Mouse (Mus musculus) testis, postnatal 14 days (tissue): ENCODE measurements around the gene Pcdh9.

Experiments
- DNase-seq: peaks from one replicate; pipeline ENCODE4 v3.0.0; 2021; ENCODE audit warnings: low spot score

The Pcdh9 gene

GRCm38 (mm10) chr14:93561577-93561976 lies 328.9 kb downstream of the Pcdh9 start:
- DNase-seq: no peak

- no peak for DNase-seq
Observed at GRCm38 (mm10) chr14:93553771-93554170, 336.7 kb downstream of the Pcdh9 start.

- no peak for DNase-seq
Observed at GRCm38 (mm10) chr14:93545575-93545974, 344.9 kb downstream of the Pcdh9 start.

- no peak for DNase-seq
Observed at GRCm38 (mm10) chr14:93543970-93544627, 346.4 kb downstream of the Pcdh9 start.

- DNase-seq: no peak
Observed at GRCm38 (mm10) chr14:93543561-93543960, 346.9 kb downstream of the Pcdh9 start.

GRCm38 (mm10) chr14:93534928-93535327 lies 355.6 kb downstream of the Pcdh9 start:
- DNase-seq: no peak

- DNase-seq: no peak
Observed at GRCm38 (mm10) chr14:93523430-93523829, 367.0 kb downstream of the Pcdh9 start.

GRCm38 (mm10) chr14:93520166-93520565 lies 370.3 kb downstream of the Pcdh9 start:
- DNase-seq: no peak

- no peak for DNase-seq
Observed at GRCm38 (mm10) chr14:93516679-93517078, 373.8 kb downstream of the Pcdh9 start.

- no peak for DNase-seq
Observed at GRCm38 (mm10) chr14:93506107-93506506, 384.4 kb downstream of the Pcdh9 start.

- DNase-seq: peak; percentile 16
Observed at GRCm38 (mm10) chr14:93498813-93499690, 391.4 kb downstream of the Pcdh9 start.

- peak; percentile 10 for DNase-seq
Observed at GRCm38 (mm10) chr14:93474991-93475390, 415.5 kb downstream of the Pcdh9 start.

- no peak for DNase-seq
Observed at GRCm38 (mm10) chr14:93472494-93472893, 418.0 kb downstream of the Pcdh9 start.

- no peak for DNase-seq
Observed at GRCm38 (mm10) chr14:93463360-93463892, 427.1 kb downstream of the Pcdh9 start.

- no peak for DNase-seq
Observed at GRCm38 (mm10) chr14:93450930-93451665, 439.4 kb downstream of the Pcdh9 start.

GRCm38 (mm10) chr14:93441852-93442251 lies 448.6 kb downstream of the Pcdh9 start:
- no peak for DNase-seq

- DNase-seq: no peak
Observed at GRCm38 (mm10) chr14:93437226-93437625, 453.3 kb downstream of the Pcdh9 start.

- DNase-seq: no peak
Observed at GRCm38 (mm10) chr14:93416752-93417151, 473.7 kb downstream of the Pcdh9 start.

GRCm38 (mm10) chr14:93415496-93415895 lies 475.0 kb downstream of the Pcdh9 start:
- DNase-seq: no peak

GRCm38 (mm10) chr14:93409314-93409713 lies 481.2 kb downstream of the Pcdh9 start:
- no peak for DNase-seq

- no peak for DNase-seq
Observed at GRCm38 (mm10) chr14:93407747-93408146, 482.7 kb downstream of the Pcdh9 start.

GRCm38 (mm10) chr14:93385090-93385489 lies 505.4 kb downstream of the Pcdh9 start:
- no peak for DNase-seq
